Mouse (Mus musculus): Measurements from ENCODE around the gene Cpsf6.

DNA sequence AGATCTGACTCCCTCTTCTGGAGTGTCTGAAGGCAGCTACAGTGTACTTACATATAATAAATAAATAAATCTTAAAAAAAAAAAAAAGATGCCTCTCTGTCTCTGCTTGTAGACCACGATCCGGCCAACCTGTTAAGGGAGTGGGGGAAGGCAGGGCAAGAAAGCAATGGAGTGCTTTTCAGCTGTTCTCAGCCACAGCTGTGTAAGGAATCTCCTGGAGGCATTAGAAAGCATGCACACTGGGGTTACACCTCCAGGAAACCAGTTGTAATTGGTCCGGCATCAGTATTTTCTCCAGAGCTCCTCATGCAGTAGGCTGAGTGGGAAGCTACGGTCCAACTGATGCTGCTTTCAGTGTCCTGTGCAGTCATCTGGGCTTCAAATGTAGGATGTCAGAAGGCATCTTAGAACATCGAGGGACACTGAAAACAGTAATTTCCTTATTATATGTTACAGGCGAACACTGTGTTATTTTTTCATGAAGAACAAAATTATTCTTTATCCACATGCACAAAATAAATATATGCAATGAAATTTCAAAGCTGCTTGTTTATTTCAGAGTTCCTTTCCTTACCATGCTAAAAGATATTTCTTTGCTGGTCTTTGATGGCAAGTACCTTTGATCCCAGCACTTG lies 42.5 kb upstream of the Cpsf6 start:
- TF ChIP-seq POLR2A (IDR thresholded peaks at IDR 0.05; ENCODE audit: low read depth, low read length) (no peak), CTCF (IDR thresholded peaks at IDR 0.05; ENCODE audit: borderline replicate concordance, insufficient read depth, low read length) (no peak)
